Mouse (Mus musculus): ENCODE measurements at regions not wholly inside any gene's neighbourhood (a gene's known extent, or its start where the extent isn't known, plus 50 kb on each side); places are given as distances from the start of the nearest gene placed in this dataset.

GRCm38 (mm10) chr14:101353009-101353378, 152.9 kb upstream of the Prr30 start:
- H3K27ac ChIP-seq (ENCODE audit: low read depth, low read length) = no peak overlapping the region
- DNase-seq (ENCODE audit: low spot score) (no peak), ATAC-seq (replicated peaks; ENCODE audit: low FRiP score) (no peak)
- no peaks in the 10 kb centered on the region for H3K36me3 ChIP-seq (ENCODE audit: control insufficient read depth, insufficient read depth, low read length)
- no peaks in the 10 kb centered on the region for H3K27me3 ChIP-seq (replicated peaks; ENCODE audit: control insufficient read depth, insufficient read depth, low read length)
- H3K4me1 ChIP-seq (replicated peaks; ENCODE audit: control insufficient read depth, insufficient read depth, low read length) = no peaks in the 10 kb centered on the region
- no peak overlapping the region for H3K4me3 ChIP-seq (ENCODE audit: low read depth, low read length)
- no peaks in the 10 kb centered on the region for H3K9me3 ChIP-seq (ENCODE audit: control insufficient read depth, low read length)
- no peak overlapping the region for H3K9ac ChIP-seq (ENCODE audit: low read depth, low read length)
- WGBS = 70% methylated on average over 3 of the region's 3 CpGs
- H3K4me2 ChIP-seq = no peak overlapping the region

GRCm38 (mm10) chr14:101352046-101353008, 152.2 kb upstream of the Prr30 start:
- ATAC-seq (replicated peaks; ENCODE audit: low FRiP score) (no peak), DNase-seq (ENCODE audit: low spot score) (no peak)
- Histone ChIP-seq H3K4me2 (no peak overlapping the region), H3K27me3 (replicated peaks; ENCODE audit: control insufficient read depth, insufficient read depth, low read length) (no peaks in the 10 kb centered on the region), H3K27ac (ENCODE audit: low read depth, low read length) (no peak overlapping the region), H3K4me1 (replicated peaks; ENCODE audit: control insufficient read depth, insufficient read depth, low read length) (no peaks in the 10 kb centered on the region), H3K4me3 (ENCODE audit: low read depth, low read length) (no peak overlapping the region), H3K9me3 (ENCODE audit: control insufficient read depth, low read length) (no peaks in the 10 kb centered on the region), H3K9ac (ENCODE audit: low read depth, low read length) (no peak overlapping the region), H3K36me3 (ENCODE audit: control insufficient read depth, insufficient read depth, low read length) (no peaks in the 10 kb centered on the region)
- 51% methylated on average over 6 of the region's 6 CpGs for WGBS

GRCm38 (mm10) chr14:101340331-101340730, 140.2 kb upstream of the Prr30 start:
- H3K27ac ChIP-seq (ENCODE audit: low read depth, low read length) = no peak overlapping the region
- no peak for DNase-seq (ENCODE audit: low spot score)
- H3K4me1 ChIP-seq (replicated peaks; ENCODE audit: control insufficient read depth, insufficient read depth, low read length) = no peaks in the 10 kb centered on the region
- H3K9ac ChIP-seq (ENCODE audit: low read depth, low read length) = no peak overlapping the region
- WGBS = 96% methylated on average over 1 of the region's 1 CpGs
- no peaks in the 10 kb centered on the region for H3K9me3 ChIP-seq (ENCODE audit: control insufficient read depth, low read length)
- H3K4me2 ChIP-seq = no peak overlapping the region
- no peak for ATAC-seq (replicated peaks; ENCODE audit: low FRiP score)
- H3K4me3 ChIP-seq (ENCODE audit: low read depth, low read length) = no peak overlapping the region
- H3K36me3 ChIP-seq (ENCODE audit: control insufficient read depth, insufficient read depth, low read length) = no peaks in the 10 kb centered on the region
- no peaks in the 10 kb centered on the region for H3K27me3 ChIP-seq (replicated peaks; ENCODE audit: control insufficient read depth, insufficient read depth, low read length)

GRCm38 (mm10) chr14:101332015-101332414, 131.9 kb upstream of the Prr30 start:
- Histone ChIP-seq H3K4me2 (no peak overlapping the region), H3K9ac (ENCODE audit: low read depth, low read length) (no peak overlapping the region), H3K4me1 (replicated peaks; ENCODE audit: control insufficient read depth, insufficient read depth, low read length) (no peaks in the 10 kb centered on the region), H3K36me3 (ENCODE audit: control insufficient read depth, insufficient read depth, low read length) (no peaks in the 10 kb centered on the region), H3K4me3 (ENCODE audit: low read depth, low read length) (no peak overlapping the region), H3K27ac (ENCODE audit: low read depth, low read length) (no peak overlapping the region), H3K27me3 (replicated peaks; ENCODE audit: control insufficient read depth, insufficient read depth, low read length) (no peaks in the 10 kb centered on the region), H3K9me3 (ENCODE audit: control insufficient read depth, low read length) (no peaks in the 10 kb centered on the region)
- no peak for DNase-seq (ENCODE audit: low spot score)
- 59% methylated on average over 4 of the region's 4 CpGs for WGBS
- no peak for ATAC-seq (replicated peaks; ENCODE audit: low FRiP score)

GRCm38 (mm10) chr14:101327421-101327820, 127.3 kb upstream of the Prr30 start:
- Histone ChIP-seq H3K9me3 (ENCODE audit: control insufficient read depth, low read length) (no peaks in the 10 kb centered on the region), H3K27ac (ENCODE audit: low read depth, low read length) (no peak overlapping the region), H3K4me1 (replicated peaks; ENCODE audit: control insufficient read depth, insufficient read depth, low read length) (no peaks in the 10 kb centered on the region), H3K4me2 (no peak overlapping the region), H3K9ac (ENCODE audit: low read depth, low read length) (no peak overlapping the region), H3K4me3 (ENCODE audit: low read depth, low read length) (no peak overlapping the region), H3K36me3 (ENCODE audit: control insufficient read depth, insufficient read depth, low read length) (no peaks in the 10 kb centered on the region), H3K27me3 (replicated peaks; ENCODE audit: control insufficient read depth, insufficient read depth, low read length) (no peaks in the 10 kb centered on the region)
- no peak for DNase-seq (ENCODE audit: low spot score)
- 78% methylated on average over 6 of the region's 6 CpGs for WGBS
- no peak for ATAC-seq (replicated peaks; ENCODE audit: low FRiP score)

GRCm38 (mm10) chr14:101326477-101326941, 126.4 kb upstream of the Prr30 start:
- DNase-seq (ENCODE audit: low spot score) (no peak), ATAC-seq (replicated peaks; ENCODE audit: low FRiP score) (0 out of 2 replicates have a peak, but pooled peaks have one; percentile 23)
- Histone ChIP-seq H3K9me3 (ENCODE audit: control insufficient read depth, low read length) (no peaks in the 10 kb centered on the region), H3K4me1 (replicated peaks; ENCODE audit: control insufficient read depth, insufficient read depth, low read length) (no peaks in the 10 kb centered on the region), H3K27ac (ENCODE audit: low read depth, low read length) (no peak overlapping the region), H3K4me2 (no peak overlapping the region), H3K36me3 (ENCODE audit: control insufficient read depth, insufficient read depth, low read length) (no peaks in the 10 kb centered on the region), H3K27me3 (replicated peaks; ENCODE audit: control insufficient read depth, insufficient read depth, low read length) (no peaks in the 10 kb centered on the region), H3K4me3 (ENCODE audit: low read depth, low read length) (no peak overlapping the region), H3K9ac (ENCODE audit: low read depth, low read length) (no peak overlapping the region)
- WGBS = 54% methylated on average over 12 of the region's 12 CpGs

- H3K9ac ChIP-seq (ENCODE audit: low read depth, low read length) = no peak overlapping the region
- no peaks in the 10 kb centered on the region for H3K36me3 ChIP-seq (ENCODE audit: control insufficient read depth, insufficient read depth, low read length)
- no peaks in the 10 kb centered on the region for H3K9me3 ChIP-seq (ENCODE audit: control insufficient read depth, low read length)
- H3K4me2 ChIP-seq = no peak overlapping the region
- no peak overlapping the region for H3K27ac ChIP-seq (ENCODE audit: low read depth, low read length)
- no peak overlapping the region for H3K4me3 ChIP-seq (ENCODE audit: low read depth, low read length)
- WGBS = 89% methylated on average over 6 of the region's 6 CpGs
- no peaks in the 10 kb centered on the region for H3K4me1 ChIP-seq (replicated peaks; ENCODE audit: control insufficient read depth, insufficient read depth, low read length)
- no peak for ATAC-seq (replicated peaks; ENCODE audit: low FRiP score)
- no peaks in the 10 kb centered on the region for H3K27me3 ChIP-seq (replicated peaks; ENCODE audit: control insufficient read depth, insufficient read depth, low read length)
- DNase-seq (ENCODE audit: low spot score) = no peak
Measured at GRCm38 (mm10) chr14:101323361-101323760, 123.2 kb upstream of the Prr30 start.

- Histone ChIP-seq H3K4me2 (no peak overlapping the region), H3K27me3 (replicated peaks; ENCODE audit: control insufficient read depth, insufficient read depth, low read length) (no peaks in the 10 kb centered on the region), H3K4me1 (replicated peaks; ENCODE audit: control insufficient read depth, insufficient read depth, low read length) (no peaks in the 10 kb centered on the region), H3K27ac (ENCODE audit: low read depth, low read length) (no peak overlapping the region), H3K9ac (ENCODE audit: low read depth, low read length) (no peak overlapping the region), H3K9me3 (ENCODE audit: control insufficient read depth, low read length) (no peaks in the 10 kb centered on the region), H3K36me3 (ENCODE audit: control insufficient read depth, insufficient read depth, low read length) (no peaks in the 10 kb centered on the region), H3K4me3 (ENCODE audit: low read depth, low read length) (no peak overlapping the region)
- no peak for DNase-seq (ENCODE audit: low spot score)
- no peak for ATAC-seq (replicated peaks; ENCODE audit: low FRiP score)
Measured at GRCm38 (mm10) chr14:101307920-101308319, 107.8 kb upstream of the Prr30 start.

- Histone ChIP-seq H3K36me3 (ENCODE audit: control insufficient read depth, insufficient read depth, low read length) (no peaks in the 10 kb centered on the region), H3K4me1 (replicated peaks; ENCODE audit: control insufficient read depth, insufficient read depth, low read length) (no peaks in the 10 kb centered on the region), H3K9ac (ENCODE audit: low read depth, low read length) (no peak overlapping the region), H3K9me3 (ENCODE audit: control insufficient read depth, low read length) (no peaks in the 10 kb centered on the region), H3K4me2 (no peak overlapping the region), H3K4me3 (ENCODE audit: low read depth, low read length) (no peak overlapping the region), H3K27ac (ENCODE audit: low read depth, low read length) (no peak overlapping the region), H3K27me3 (replicated peaks; ENCODE audit: control insufficient read depth, insufficient read depth, low read length) (no peaks in the 10 kb centered on the region)
- 61% methylated on average over 4 of the region's 4 CpGs for WGBS
- ATAC-seq (replicated peaks; ENCODE audit: low FRiP score) (no peak), DNase-seq (ENCODE audit: low spot score) (no peak)
Measured at GRCm38 (mm10) chr14:101304487-101305032, 104.4 kb upstream of the Prr30 start.
